Mouse (Mus musculus) testis, adult 2 months (tissue): ENCODE results near the gene Eef1akmt1. TPM values are rescaled to one million over a fixed set of nuclear protein-coding genes. Genes with fewer than 3 reads are reported as not detected.
A peak's percentile ranks its signal among the peaks of the same experiment; 100 is the strongest.

Experiments used
- H3K27ac ChIP-seq: fragments of 200-500 bp; 2 replicates; pipeline ENCODE4 v1.5.1; 2012; ENCODE audit warnings: low read depth, low read length; ENCODE audit not compliant: control insufficient read depth, insufficient read depth
- H3K27me3 ChIP-seq: fragments of 200-500 bp; 2 replicates; pipeline ENCODE4 v1.6.1; 2012; ENCODE audit warnings: mild to moderate bottlenecking, low read length, moderate library complexity; ENCODE audit not compliant: control insufficient read depth, insufficient read depth
- H3K36me3 ChIP-seq: fragments of 200-500 bp; 2 replicates; pipeline ENCODE4 v1.6.1; 2012; ENCODE audit warnings: mild to moderate bottlenecking, low read length; ENCODE audit not compliant: control insufficient read depth, insufficient read depth
- H3K4me1 ChIP-seq: fragments of 200-500 bp; 2 replicates; pipeline ENCODE4 v1.6.1; 2012; ENCODE audit warnings: low read length; ENCODE audit not compliant: control insufficient read depth, insufficient read depth
- H3K4me3 ChIP-seq: fragments of 200-500 bp; 2 replicates; pipeline ENCODE4 v1.5.1; 2012; ENCODE audit warnings: low read depth, mild to moderate bottlenecking, low read length, moderate library complexity, mixed read lengths; ENCODE audit not compliant: control insufficient read depth
- CTCF ChIP-seq: fragments of 200-500 bp; IDR thresholded peaks from 2 replicates; pipeline ENCODE4 v1.5.1; 2012; ENCODE audit warnings: low read depth, mild to moderate bottlenecking, inconsistent platforms, low read length, moderate library complexity; ENCODE audit not compliant: control insufficient read depth, insufficient read depth, insufficient replicate concordance
- POLR2A ChIP-seq: fragments of 200-500 bp; IDR thresholded peaks from 2 replicates; pipeline ENCODE4 v1.6.1; 2012; ENCODE audit warnings: low read depth, mild to moderate bottlenecking, inconsistent platforms, low read length, moderate library complexity; ENCODE audit not compliant: control insufficient read depth
- polyA plus RNA-seq: library from polyadenylated mRNA; depleted of rRNA; stranded (reverse); fragments of >200 nt; gene quantifications from 2 replicates; pipeline ENCODE4 v1.2.3, GENCODE M21; 2012; rRNA removed

Gene Eef1akmt1
- polyA plus RNA-seq, 1 experiment = 15.9 TPM

GRCm38 (mm10) chr14:57517001-57517400, 54.4 kb downstream of the Eef1akmt1 start:
- TF ChIP-seq CTCF (no peak), POLR2A (no peak)
- Histone ChIP-seq H3K27ac (no peak overlapping the region), H3K4me1 (no peaks in the 10 kb centered on the region), H3K36me3 (no peaks in the 10 kb centered on the region), H3K4me3 (no peak overlapping the region), H3K27me3 (no peaks in the 10 kb centered on the region)

GRCm38 (mm10) chr14:57515156-57515762, 56.2 kb downstream of the Eef1akmt1 start:
- Histone ChIP-seq H3K4me3 (peak overlapping the region; percentile 64), H3K36me3 (no peaks in the 10 kb centered on the region), H3K4me1 (no peaks in the 10 kb centered on the region), H3K27me3 (no peaks in the 10 kb centered on the region), H3K27ac (no peak overlapping the region)
- no peak for TF ChIP-seq POLR2A
- TF ChIP-seq CTCF = no peak

GRCm38 (mm10) chr14:57509554-57509953, 61.9 kb downstream of the Eef1akmt1 start:
- H3K27me3 ChIP-seq = no peaks in the 10 kb centered on the region
- no peak overlapping the region for H3K27ac ChIP-seq
- no peaks in the 10 kb centered on the region for H3K4me1 ChIP-seq
- no peak for TF ChIP-seq POLR2A
- no peak for TF ChIP-seq CTCF
- H3K36me3 ChIP-seq = no peaks in the 10 kb centered on the region; the same call in 1 of the 2 replicates
- no peak overlapping the region for H3K4me3 ChIP-seq

- no peak for TF ChIP-seq CTCF
- no peak for TF ChIP-seq POLR2A
- H3K27ac ChIP-seq = no peak overlapping the region
- no peak overlapping the region for H3K4me3 ChIP-seq
- H3K27me3 ChIP-seq = no peaks in the 10 kb centered on the region
- H3K36me3 ChIP-seq = no peaks in the 10 kb centered on the region; the same call in 1 of the 2 replicates
- H3K4me1 ChIP-seq = no peaks in the 10 kb centered on the region
These were observed 67.7 kb downstream of the Eef1akmt1 start for GRCm38 (mm10) chr14:57503729-57504128.

Other genes starting within 250 kb of the Eef1akmt1 start
- 5.3 and 6.4 TPM in 2 replicates for gene Cryl1, start 173.1 kb downstream of the Eef1akmt1 start, polyA plus RNA-seq
- 27.3 and 29.7 TPM in 2 replicates for gene Ift88, start 147.6 kb downstream of the Eef1akmt1 start, polyA plus RNA-seq
- gene Il17d, start 46.8 kb downstream of the Eef1akmt1 start, polyA plus RNA-seq = 16.4 and 17.1 TPM in 2 replicates
- 12.2 and 14.5 TPM in 2 replicates for gene Xpo4, start 93.8 kb upstream of the Eef1akmt1 start, polyA plus RNA-seq
- 4.2 and 7.1 TPM in 2 replicates for gene Gm49361, start 174.5 kb upstream of the Eef1akmt1 start, polyA plus RNA-seq
- 74.4 and 86.7 TPM in 2 replicates for gene Lats2, start 186.8 kb upstream of the Eef1akmt1 start, polyA plus RNA-seq
- gene Sap18, start 226.6 kb upstream of the Eef1akmt1 start, polyA plus RNA-seq = 48.2 and 62.0 TPM in 2 replicates